Mouse (Mus musculus) lung, embryonic 14.5 days (tissue): Measurements from ENCODE around the gene Slc5a5. TPM values are rescaled to one million over a fixed set of nuclear protein-coding genes. Genes with fewer than 3 reads are reported as not detected.

Experiments used
- ATAC-seq: fragments of 200-750 bp; cut with Nextera tagmentation; 2 replicates; pipeline ENCODE4 v1.8.0; 2017; ENCODE audit warnings: mild to moderate bottlenecking, moderate TSS enrichment, moderate library complexity; ENCODE audit not compliant: insufficient read depth
- DNase-seq: peaks from one replicate; pipeline ENCODE4 v3.0.0-alpha.2; 2015
- H3K27ac ChIP-seq: fragments of 300-500 bp; sonication (generic); 2 replicates; pipeline ENCODE4 v1.5.1; 2014; ENCODE audit warnings: low read depth, mild to moderate bottlenecking, moderate library complexity
- H3K27me3 ChIP-seq: fragments of 300-500 bp; sonication (generic); 2 replicates; pipeline ENCODE4 v1.6.1; 2014; ENCODE audit warnings: low read length, control low read depth; ENCODE audit not compliant: insufficient read depth
- H3K36me3 ChIP-seq: fragments of 300-500 bp; sonication (generic); 2 replicates; pipeline ENCODE4 v1.6.1; 2014; ENCODE audit warnings: control low read depth; ENCODE audit not compliant: insufficient read depth
- H3K4me1 ChIP-seq: fragments of 300-500 bp; sonication (generic); 2 replicates; pipeline ENCODE4 v1.6.1; 2014; ENCODE audit warnings: antibody characterized with exemption, control low read depth; ENCODE audit not compliant: insufficient read depth
- H3K4me2 ChIP-seq: fragments of 300-500 bp; sonication (generic); 2 replicates; pipeline ENCODE4 v1.6.1; 2014; ENCODE audit warnings: mild to moderate bottlenecking
- H3K4me3 ChIP-seq: fragments of 300-500 bp; sonication (generic); 2 replicates; pipeline ENCODE4 v1.5.1; 2014; ENCODE audit warnings: low read depth, low read length
- H3K9ac ChIP-seq: fragments of 300-500 bp; sonication (generic); 2 replicates; pipeline ENCODE4 v1.6.1; 2014
- H3K9me3 ChIP-seq: fragments of 300-500 bp; sonication (generic); 2 replicates; pipeline ENCODE4 v1.6.1; 2016; ENCODE audit warnings: low read depth, low read length, control low read depth
- CTCF ChIP-seq: IDR thresholded peaks from 2 replicates; pipeline ENCODE4 v1.5.1; 2016; ENCODE audit warnings: antibody characterized with exemption, low read depth
- WGBS: fragments of 180-500 bp; shearing (Covaris S2); extraction: QIAGEN DNeasy Blood & Tissue Kit; methylation state at CpG from one replicate; pipeline ENCODE4 v1.1.7; 2014; 5-methylcytosine and 5-hydroxymethylcytosine counted together
- polyA plus RNA-seq: library from polyadenylated mRNA; unstranded; fragments of >200 nt; fragmentation: Nextera tagmentation; extraction: Ambion mirVana; gene quantifications from 2 replicates; pipeline ENCODE4 v1.2.1, GENCODE M21; 2014

The Slc5a5 gene
- polyA plus RNA-seq, 1 experiment from 2014 or later, result 0.12 TPM

DNA sequence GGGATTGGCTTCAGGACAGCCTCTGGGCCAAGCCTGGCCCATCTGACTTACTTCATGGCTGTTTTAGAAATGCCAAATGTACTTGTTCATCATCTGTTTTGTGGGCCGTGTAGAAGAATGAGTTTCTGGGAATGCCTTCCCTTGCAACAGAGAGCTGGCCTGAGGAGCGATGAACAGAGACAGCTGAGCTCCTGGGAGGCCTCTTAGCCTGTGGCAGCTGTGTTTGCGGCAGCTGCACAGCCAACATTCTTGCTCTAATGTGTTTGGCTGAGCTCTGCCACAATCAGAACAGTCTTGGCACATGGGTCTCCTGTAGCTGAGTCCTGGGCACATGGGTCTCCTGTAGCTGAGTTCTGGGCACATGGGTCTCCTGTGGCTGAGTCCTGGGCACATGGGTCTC, 35.5 kb upstream of the Slc5a5 start:
- H3K4me1 ChIP-seq, result no peaks in the 10 kb centered on the region
- WGBS, result 74% methylated on average over 3 of the region's 3 CpGs
- H3K9me3 ChIP-seq, result no peaks in the 10 kb centered on the region
- H3K4me3 ChIP-seq, result no peak overlapping the region
- TF ChIP-seq CTCF, result no peak
- no peak overlapping the region for H3K4me2 ChIP-seq
- ATAC-seq (no peak), DNase-seq (peak; percentile 27)
- no peak overlapping the region for H3K27ac ChIP-seq
- no peak overlapping the region for H3K9ac ChIP-seq
- H3K36me3 ChIP-seq, result no peaks in the 10 kb centered on the region
- no peaks in the 10 kb centered on the region for H3K27me3 ChIP-seq

DNA sequence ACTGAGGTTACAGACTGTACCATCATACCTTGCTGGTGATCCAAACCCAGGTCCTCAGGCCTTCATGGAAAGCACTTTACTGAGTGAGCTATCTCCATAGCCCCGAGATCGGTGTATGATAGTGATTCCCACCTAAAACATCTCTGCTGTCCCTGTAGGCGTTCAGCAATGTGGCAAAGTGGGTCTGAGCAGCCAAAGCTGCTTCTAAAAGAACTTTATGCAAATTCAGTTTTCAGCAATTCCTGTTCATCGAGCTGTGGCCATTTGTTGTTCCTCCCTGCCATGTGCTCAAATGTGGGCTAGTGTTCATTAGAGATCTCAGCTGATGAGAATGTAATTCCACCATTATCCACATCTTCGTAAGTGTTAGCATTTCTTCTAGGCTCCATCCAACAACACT, 33.8 kb upstream of the Slc5a5 start:
- Histone ChIP-seq H3K9ac (no peak overlapping the region), H3K4me1 (no peaks in the 10 kb centered on the region), H3K27ac (no peak overlapping the region), H3K27me3 (no peaks in the 10 kb centered on the region), H3K4me2 (no peak overlapping the region), H3K9me3 (no peaks in the 10 kb centered on the region), H3K36me3 (no peaks in the 10 kb centered on the region), H3K4me3 (no peak overlapping the region)
- ATAC-seq (no peak), DNase-seq (no peak)
- no peak for TF ChIP-seq CTCF
- 90% methylated on average over 5 of the region's 5 CpGs for WGBS

DNA sequence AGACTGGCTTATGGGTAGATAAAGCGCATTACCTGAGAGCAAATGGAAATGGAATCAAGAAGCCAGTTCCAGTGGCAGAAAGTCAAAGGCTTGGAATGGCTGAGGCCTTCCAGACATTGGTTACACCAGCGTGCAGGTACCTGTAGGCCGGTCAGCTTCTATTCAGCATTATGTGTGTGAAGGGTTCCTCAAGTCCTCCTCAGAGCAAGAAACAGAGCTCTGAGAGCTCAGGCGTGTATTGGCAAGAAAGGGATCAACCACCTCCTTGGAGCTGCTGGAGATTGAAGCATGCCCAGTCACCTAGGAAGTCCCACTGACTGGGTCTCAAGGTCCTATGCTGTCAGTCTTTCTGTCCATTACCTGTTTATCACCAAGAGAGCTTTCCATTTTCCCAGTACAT, 33.2 kb upstream of the Slc5a5 start:
- no peaks in the 10 kb centered on the region for H3K27me3 ChIP-seq
- no peaks in the 10 kb centered on the region for H3K9me3 ChIP-seq
- H3K4me2 ChIP-seq, result no peak overlapping the region
- DNase-seq (no peak), ATAC-seq (no peak)
- no peaks in the 10 kb centered on the region for H3K4me1 ChIP-seq
- no peak for TF ChIP-seq CTCF
- WGBS, result 89% methylated on average over 4 of the region's 4 CpGs
- H3K36me3 ChIP-seq, result peaks cover 4% of the 10 kb centered on the region; the same call in 1 of the 2 replicates
- H3K9ac ChIP-seq, result no peak overlapping the region
- H3K4me3 ChIP-seq, result no peak overlapping the region
- no peak overlapping the region for H3K27ac ChIP-seq

DNA sequence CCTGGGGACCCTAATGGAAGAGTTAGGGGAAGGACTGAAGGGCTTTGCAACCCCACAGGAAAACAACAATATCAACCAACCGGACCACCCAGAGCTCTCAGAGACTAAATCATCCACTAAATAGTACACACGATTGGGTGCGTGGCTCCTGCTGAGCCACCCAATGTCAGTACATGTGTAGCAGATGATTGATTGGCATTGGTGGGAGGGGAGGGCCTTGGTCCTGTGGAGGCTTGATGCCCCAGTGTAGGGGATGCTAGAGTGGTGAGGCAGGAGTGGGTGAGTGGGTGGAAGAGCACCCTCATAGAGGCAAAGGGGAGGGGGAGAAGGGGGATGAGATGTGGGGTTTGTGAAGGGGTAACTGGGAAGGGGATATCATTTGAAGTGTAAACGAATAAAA, 31.6 kb upstream of the Slc5a5 start:
- WGBS, result 78% methylated on average over 4 of the region's 4 CpGs
- Histone ChIP-seq H3K9me3 (no peaks in the 10 kb centered on the region), H3K9ac (no peak overlapping the region), H3K4me1 (no peaks in the 10 kb centered on the region), H3K27me3 (no peaks in the 10 kb centered on the region), H3K27ac (no peak overlapping the region), H3K4me2 (no peak overlapping the region), H3K4me3 (no peak overlapping the region), H3K36me3 (peaks cover 9% of the 10 kb centered on the region; the same call in 1 of the 2 replicates)
- no peak for TF ChIP-seq CTCF
- ATAC-seq, result no peak
- DNase-seq, result no peak

DNA sequence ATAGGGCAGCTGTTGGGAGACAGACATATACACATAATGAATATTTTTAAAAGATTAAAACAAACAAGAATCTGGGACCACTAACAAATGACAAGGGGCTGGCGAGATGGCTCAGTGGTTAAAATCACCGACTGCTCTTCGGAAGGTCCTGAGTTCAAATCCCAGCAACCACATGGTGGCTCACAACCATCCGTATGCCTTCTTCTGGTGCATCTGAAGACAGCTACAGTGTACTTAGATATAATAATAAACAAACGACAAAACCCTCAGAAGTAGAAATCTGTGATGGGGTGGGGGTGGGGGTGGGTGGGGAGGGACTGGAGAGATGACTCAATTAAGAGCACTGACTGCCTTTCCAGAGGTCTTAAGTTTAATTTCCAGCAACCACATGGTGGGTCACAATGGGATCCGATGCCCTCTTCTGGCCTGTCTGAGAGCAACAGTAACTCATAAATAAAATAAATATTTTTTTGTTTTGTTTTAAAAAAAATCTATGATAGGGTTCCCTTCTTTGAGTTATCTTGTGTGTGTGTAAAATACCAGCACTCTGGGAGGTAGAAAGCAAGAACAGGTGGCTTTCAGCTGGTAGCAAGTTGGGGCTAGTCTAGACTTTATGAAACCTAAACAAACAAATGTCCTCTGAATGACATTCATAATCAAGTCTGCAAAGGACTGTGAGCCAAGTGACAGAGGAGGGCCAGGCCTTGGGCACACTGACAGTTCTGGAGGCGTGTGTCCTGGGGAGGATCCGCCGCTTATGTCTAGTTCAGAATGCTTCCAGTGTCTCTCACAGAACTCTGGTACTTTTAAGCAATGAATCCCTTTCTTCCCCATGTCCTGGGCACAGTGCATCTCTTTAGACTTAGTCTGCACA, 27.7 kb upstream of the Slc5a5 start:
- peak; percentile 50; the same call in 1 of the 2 replicates for ATAC-seq

DNA sequence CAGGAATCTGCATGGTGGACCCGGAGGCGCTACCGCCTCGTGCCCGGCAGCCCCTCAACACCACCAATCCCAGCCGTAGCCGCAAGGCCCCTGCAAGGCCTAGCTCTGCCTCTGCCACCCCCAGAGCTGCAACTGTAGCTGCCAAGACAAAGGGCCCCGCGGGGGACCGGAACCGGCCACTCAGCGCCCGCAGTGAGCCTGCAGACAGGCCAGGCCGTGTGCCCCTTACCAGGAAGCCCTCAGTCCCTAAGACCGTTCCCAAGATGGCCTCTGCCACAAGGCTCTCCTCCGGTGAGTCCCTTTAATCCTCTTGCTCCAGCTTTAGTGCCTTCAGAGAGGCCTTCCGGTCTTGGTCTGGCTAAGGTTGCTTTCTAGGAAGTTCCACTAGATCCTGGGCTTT, 22.1 kb upstream of the Slc5a5 start:
- DNase-seq, result no peak
- H3K4me3 ChIP-seq, result no peak overlapping the region

More for the DNA sequence above, 27.7 kb upstream of the Slc5a5 start:
- Histone ChIP-seq H3K4me2 (no peak overlapping the region), H3K9me3 (no peaks in the 10 kb centered on the region), H3K27ac (no peak overlapping the region), H3K4me3 (no peak overlapping the region), H3K27me3 (no peaks in the 10 kb centered on the region), H3K4me1 (no peaks in the 10 kb centered on the region), H3K36me3 (peaks cover 46% of the 10 kb centered on the region), H3K9ac (no peak overlapping the region)
- WGBS, result 70% methylated on average over 9 of the region's 9 CpGs
- peak; percentile 39 for DNase-seq
- TF ChIP-seq CTCF, result no peak

DNA sequence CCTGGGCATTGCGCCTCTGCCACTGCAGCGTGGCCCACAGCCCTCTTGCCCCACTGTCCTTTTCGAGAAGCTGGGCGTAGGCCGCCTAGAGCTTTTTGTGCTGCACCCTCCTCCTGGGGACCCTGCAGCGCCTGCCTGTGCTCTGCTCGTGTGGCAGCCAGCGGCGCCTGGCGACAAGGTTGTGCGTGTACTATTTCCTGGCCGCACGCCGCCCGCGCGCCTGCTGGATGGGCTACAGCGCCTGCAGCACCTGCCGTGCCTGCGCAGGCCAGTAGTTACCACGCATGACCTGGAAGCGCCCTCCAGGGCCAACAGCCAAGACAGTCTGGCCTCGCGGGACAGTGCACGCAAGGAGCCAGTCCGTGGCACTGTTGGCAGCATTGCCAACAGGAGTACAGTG, 21.0 kb upstream of the Slc5a5 start:
- H3K9me3 ChIP-seq, result no peaks in the 10 kb centered on the region
- H3K4me2 ChIP-seq, result no peak overlapping the region
- DNase-seq (no peak), ATAC-seq (no peak)
- peaks cover 77% of the 10 kb centered on the region for H3K36me3 ChIP-seq
- no peaks in the 10 kb centered on the region for H3K27me3 ChIP-seq
- H3K9ac ChIP-seq, result no peak overlapping the region
- H3K4me1 ChIP-seq, result no peaks in the 10 kb centered on the region
- no peak overlapping the region for H3K27ac ChIP-seq
- 94% methylated on average over 26 of the region's 26 CpGs for WGBS
- no peak overlapping the region for H3K4me3 ChIP-seq
- TF ChIP-seq CTCF, result no peak

More for the DNA sequence above, 22.1 kb upstream of the Slc5a5 start:
- no peaks in the 10 kb centered on the region for H3K27me3 ChIP-seq
- WGBS, result 92% methylated on average over 17 of the region's 17 CpGs
- no peaks in the 10 kb centered on the region for H3K9me3 ChIP-seq
- no peaks in the 10 kb centered on the region for H3K4me1 ChIP-seq
- no peak overlapping the region for H3K4me2 ChIP-seq
- no peak overlapping the region for H3K27ac ChIP-seq
- peaks cover 85% of the 10 kb centered on the region for H3K36me3 ChIP-seq
- no peak overlapping the region for H3K9ac ChIP-seq
- no peak for ATAC-seq
- TF ChIP-seq CTCF, result no peak
